Mouse (Mus musculus) heart, adult 11 months (tissue): ENCODE measurements around the gene Nfya.
"Not testable (repeated sequence)": the region's sequence is repeated elsewhere in the genome, so short reads cannot be mapped to it uniquely, and the experiment has no call there.

Experiments
- DNase-seq: peaks from one replicate; pipeline ENCODE4 v3.0.0; 2022

The Nfya gene

GRCm38 (mm10) chr17:48388666-48389065, 21.0 kb downstream of the Nfya start:
- DNase-seq, result peak; percentile 69

GRCm38 (mm10) chr17:48385786-48386461, 23.8 kb downstream of the Nfya start:
- DNase-seq, result peak; percentile 77

GRCm38 (mm10) chr17:48379050-48379449, 30.7 kb downstream of the Nfya start:
- no peak for DNase-seq

- peak; percentile 36 for DNase-seq
Measured at GRCm38 (mm10) chr17:48376102-48376501, 33.6 kb downstream of the Nfya start.

GRCm38 (mm10) chr17:48372987-48373386, 36.7 kb downstream of the Nfya start:
- peak; percentile 75 for DNase-seq

GRCm38 (mm10) chr17:48371621-48372020, 38.1 kb downstream of the Nfya start:
- DNase-seq, result no peak

- DNase-seq, result peak; percentile 85
Measured at GRCm38 (mm10) chr17:48366806-48367205, 42.9 kb downstream of the Nfya start.

GRCm38 (mm10) chr17:48365511-48366155, 44.1 kb downstream of the Nfya start:
- DNase-seq, result peak; percentile 80

- DNase-seq, result peak; percentile 81
Measured at GRCm38 (mm10) chr17:48363421-48363965, 46.2 kb downstream of the Nfya start.

GRCm38 (mm10) chr17:48362966-48363365, 46.7 kb downstream of the Nfya start:
- peak; percentile 88 for DNase-seq

GRCm38 (mm10) chr17:48362346-48362745, 47.4 kb downstream of the Nfya start:
- peak; percentile 56 for DNase-seq

GRCm38 (mm10) chr17:48360462-48360861, 49.2 kb downstream of the Nfya start:
- no peak for DNase-seq

GRCm38 (mm10) chr17:48359616-48360015, 50.1 kb downstream of the Nfya start, which contains the start of gene Treml1:
Gene Treml1, plus strand, starts transcription at chr17:48359916.
- no peak for DNase-seq

GRCm38 (mm10) chr17:48357892-48358291, 51.8 kb downstream of the Nfya start:
- DNase-seq, result peak; percentile 18

GRCm38 (mm10) chr17:48355822-48356221, 53.9 kb downstream of the Nfya start:
- no peak for DNase-seq

GRCm38 (mm10) chr17:48352976-48353375, 56.7 kb downstream of the Nfya start:
- not testable (repeated sequence) for DNase-seq

- DNase-seq, result no peak
Measured at GRCm38 (mm10) chr17:48350681-48351193, 59.0 kb downstream of the Nfya start.

- DNase-seq, result no peak
Measured at GRCm38 (mm10) chr17:48347287-48347686, 62.4 kb downstream of the Nfya start.

- no peak for DNase-seq
Measured at GRCm38 (mm10) chr17:48346834-48347233, 62.9 kb downstream of the Nfya start.

- DNase-seq, result peak; percentile 95
Measured at GRCm38 (mm10) chr17:48346231-48346630, 63.5 kb downstream of the Nfya start, which contains the start of gene Trem2. Gene Trem2, plus strand, starts transcription at chr17:48346401.

- DNase-seq, result no peak
Measured at GRCm38 (mm10) chr17:48345824-48346223, 63.9 kb downstream of the Nfya start.

GRCm38 (mm10) chr17:48343065-48343464, 66.6 kb downstream of the Nfya start:
- no peak for DNase-seq

- DNase-seq, result no peak
Measured at GRCm38 (mm10) chr17:48341947-48342346, 67.8 kb downstream of the Nfya start.

GRCm38 (mm10) chr17:48340267-48340666, 69.4 kb downstream of the Nfya start:
- DNase-seq, result no peak
